Mouse (Mus musculus) small intestine, adult 10 weeks (tissue): ENCODE measurements around the gene Gm281. TPM values are rescaled to one million over a fixed set of nuclear protein-coding genes. Genes with fewer than 3 reads are reported as not detected.

Source experiments
- polyA plus RNA-seq: library from polyadenylated mRNA; stranded (reverse); fragments of 350-450 nt; fragmentation: Illumina TruSeq; extraction: RNeasy Lipid Tissue Mini Kit (QIAGEN cat#74804); gene quantifications from one replicate; pipeline ENCODE4 v1.2.3, GENCODE M21; 2014; ENCODE audit warnings: low replicate concordance

Gene Gm281
- polyA plus RNA-seq: not detected

GRCm38 (mm10) chr14:13914387-13915082, at the start of gene Gm281:
TSS of gene Gm281 (minus strand) at chr14:13914478.

GRCm38 (mm10) chr14:13961401-13962112, 47.3 kb upstream of the Gm281 start, which contains the start of the genes Atxn7 and Thoc7:
TSS of gene Atxn7 (plus strand) at chr14:13961440.
TSS of gene Thoc7 (minus strand) at chr14:13961852.

Other genes starting within 250 kb of the Gm281 start
- not detected for gene Sntn, start 243.6 kb downstream of the Gm281 start, polyA plus RNA-seq
- gene Atxn7, start 47.0 kb upstream of the Gm281 start, polyA plus RNA-seq: 36.0 TPM
- gene Thoc7, start 47.4 kb upstream of the Gm281 start, polyA plus RNA-seq: 662 TPM
- gene Psmd6, start 206.5 kb upstream of the Gm281 start, polyA plus RNA-seq: 125 TPM